Mouse (Mus musculus) myocyte (in vitro differentiated cells): ENCODE measurements around the gene Tfec. TPM values are rescaled to one million over a fixed set of nuclear protein-coding genes. Genes with fewer than 3 reads are reported as not detected.

ENCODE experiments used
- H3K27me3 ChIP-seq: one replicate; pipeline ENCODE4 v1.6.1; 2011; ENCODE audit not compliant: control insufficient read depth, insufficient read depth, insufficient read length
- H3K36me3 ChIP-seq: one replicate; pipeline ENCODE4 v1.6.1; 2011; ENCODE audit not compliant: control insufficient read depth, insufficient read depth
- H3K4me2 ChIP-seq: one replicate; pipeline ENCODE4 v1.6.1; 2011; ENCODE audit warnings: low read depth, control low read depth
- H3K4me3 ChIP-seq: one replicate; pipeline ENCODE4 v1.5.1; 2011; ENCODE audit warnings: mild to moderate bottlenecking, control low read depth, moderate library complexity
- H3K79me2 ChIP-seq: one replicate; pipeline ENCODE4 v1.6.1; 2011; ENCODE audit not compliant: control insufficient read depth, insufficient read depth
- H3ac ChIP-seq: one replicate; pipeline ENCODE4 v1.6.1; 2011; ENCODE audit not compliant: control insufficient read depth, insufficient read length
- CEBPB ChIP-seq: IDR thresholded peaks from 2 replicates; pipeline ENCODE4 v1.6.1; 2011; ENCODE audit warnings: mild to moderate bottlenecking, moderate library complexity; ENCODE audit not compliant: poor library complexity, insufficient read depth, severe bottlenecking
- E2F4 ChIP-seq: IDR thresholded peaks from one replicate; pipeline ENCODE4 v1.6.1; 2011; ENCODE audit warnings: mild to moderate bottlenecking, control low read depth, moderate library complexity; ENCODE audit not compliant: insufficient read depth
- MAX ChIP-seq: IDR thresholded peaks from one replicate; pipeline ENCODE4 v1.6.1; 2011; ENCODE audit warnings: low read depth, mild to moderate bottlenecking, control low read depth
- MYOD1 ChIP-seq, 3 experiments: IDR thresholded peaks; one replicate each; pipeline ENCODE4 v1.6.1; 2011; ENCODE audit warnings: control low read depth in 2 of 3, low read depth in 2 of 3, mild to moderate bottlenecking in 2 of 3, moderate library complexity in 1 of 3; ENCODE audit not compliant: insufficient read length in 2 of 3, control insufficient read depth in 1 of 3
- MYOG ChIP-seq, 3 experiments: IDR thresholded peaks; one replicate each; pipeline ENCODE4 v1.6.1; 2011; ENCODE audit warnings: control low read depth in 2 of 3, low read depth in 2 of 3, mild to moderate bottlenecking in 2 of 3; ENCODE audit not compliant: insufficient read length in 2 of 3, control insufficient read depth in 1 of 3, insufficient read depth in 1 of 3
- POLR2A ChIP-seq: IDR thresholded peaks from one replicate; pipeline ENCODE4 v1.6.1; 2011; ENCODE audit warnings: low read depth, mild to moderate bottlenecking, control low read depth, moderate library complexity; ENCODE audit not compliant: insufficient read length
- POLR2AphosphoS2 ChIP-seq: IDR thresholded peaks from one replicate; pipeline ENCODE4 v1.6.1; 2011; ENCODE audit warnings: low read depth, control low read depth; ENCODE audit not compliant: insufficient read length
- REST ChIP-seq: IDR thresholded peaks from one replicate; pipeline ENCODE4 v1.6.1; 2011; ENCODE audit warnings: mild to moderate bottlenecking, control low read depth, moderate library complexity; ENCODE audit not compliant: insufficient read depth, insufficient read length
- SRF ChIP-seq: IDR thresholded peaks from one replicate; pipeline ENCODE4 v1.6.1; 2011; ENCODE audit warnings: low read depth; ENCODE audit not compliant: control insufficient read depth, insufficient read length
- TCF12 ChIP-seq: IDR thresholded peaks from one replicate; pipeline ENCODE4 v1.6.1; 2011; ENCODE audit warnings: mild to moderate bottlenecking, control low read depth; ENCODE audit not compliant: poor library complexity, insufficient read depth, severe bottlenecking
- TCF3 ChIP-seq: IDR thresholded peaks from one replicate; pipeline ENCODE4 v1.6.1; 2011; ENCODE audit warnings: low read depth, control low read depth; ENCODE audit not compliant: insufficient read length
- USF1 ChIP-seq: IDR thresholded peaks from one replicate; pipeline ENCODE4 v1.6.1; 2011; ENCODE audit warnings: low read depth, mild to moderate bottlenecking, control low read depth, moderate library complexity
- polyA plus RNA-seq: library from polyadenylated mRNA; unstranded; fragments of >200 nt; fragmentation: generic; extraction: Trizol; gene quantifications from one replicate; pipeline ENCODE4 v1.2.1, GENCODE M21; 2012; ENCODE audit warnings: missing spikeins

The Tfec gene
- polyA plus RNA-seq, result not detected

- TF ChIP-seq POLR2A, result no peak
- no peak for TF ChIP-seq SRF
- TF ChIP-seq MYOD1 (IDR thresholded peaks at IDR 0.05; ENCODE audit: control insufficient read depth in 1 of 3, insufficient read length in 2 of 3, low read depth in 2 of 3), result no peak
- no peak for TF ChIP-seq TCF12
- TF ChIP-seq MYOG (IDR thresholded peaks at IDR 0.05; ENCODE audit: control insufficient read depth in 1 of 3, insufficient read depth in 1 of 3, insufficient read length in 2 of 3, low read depth in 2 of 3), result no peak
- TF ChIP-seq REST, result no peak
- TF ChIP-seq MAX, result no peak
- no peak for TF ChIP-seq E2F4
- no peak for TF ChIP-seq POLR2AphosphoS2
- no peak for TF ChIP-seq TCF3
- TF ChIP-seq CEBPB, result no peak
- TF ChIP-seq USF1, result no peak
- H3ac ChIP-seq, result no peak within 1 kb of the TSS
- no peak within 1 kb of the TSS for H3K4me2 ChIP-seq
- no peaks in the 10 kb centered on the region for H3K79me2 ChIP-seq
- no peaks in the 10 kb centered on the region for H3K36me3 ChIP-seq
- no peaks in the 10 kb centered on the region for H3K27me3 ChIP-seq
- H3K4me3 ChIP-seq, result no peak within 1 kb of the TSS
These were observed at the start of gene Tfec for GRCm38 (mm10) chr6:16898251-16898862. Gene Tfec (minus strand): TSS chr6:16898441.

- no peaks in the 10 kb centered on the region for H3K36me3 ChIP-seq
- H3K79me2 ChIP-seq, result no peaks in the 10 kb centered on the region
- no peak overlapping the region for H3K4me2 ChIP-seq
- H3K4me3 ChIP-seq, result no peak overlapping the region
- H3K27me3 ChIP-seq, result no peaks in the 10 kb centered on the region
- TF ChIP-seq USF1 (no peak), MAX (no peak), MYOD1 (IDR thresholded peaks at IDR 0.05; ENCODE audit: control insufficient read depth in 1 of 3, insufficient read length in 2 of 3, low read depth in 2 of 3) (no peak), MYOG (IDR thresholded peaks at IDR 0.05; ENCODE audit: control insufficient read depth in 1 of 3, insufficient read depth in 1 of 3, insufficient read length in 2 of 3, low read depth in 2 of 3) (no peak), POLR2A (no peak), E2F4 (no peak), SRF (no peak), REST (no peak), TCF12 (no peak)
- H3ac ChIP-seq, result no peak overlapping the region
These were observed 49.6 kb upstream of the Tfec start for GRCm38 (mm10) chr6:16947837-16948236.

GRCm38 (mm10) chr6:16943513-16943912 is 45.3 kb upstream of the Tfec start:
- Histone ChIP-seq H3K4me2 (no peak overlapping the region), H3ac (no peak overlapping the region), H3K27me3 (no peaks in the 10 kb centered on the region), H3K36me3 (no peaks in the 10 kb centered on the region), H3K79me2 (no peaks in the 10 kb centered on the region), H3K4me3 (no peak overlapping the region)
- TF ChIP-seq POLR2AphosphoS2 (no peak), USF1 (no peak), MYOD1 (IDR thresholded peaks at IDR 0.05; ENCODE audit: control insufficient read depth in 1 of 3, insufficient read length in 2 of 3, low read depth in 2 of 3) (no peak), E2F4 (no peak), TCF3 (no peak), POLR2A (no peak), SRF (no peak), CEBPB (no peak), MYOG (IDR thresholded peaks at IDR 0.05; ENCODE audit: control insufficient read depth in 1 of 3, insufficient read depth in 1 of 3, insufficient read length in 2 of 3, low read depth in 2 of 3) (no peak), MAX (no peak), REST (no peak), TCF12 (no peak)

- H3K79me2 ChIP-seq, result no peaks in the 10 kb centered on the region
- H3K4me3 ChIP-seq, result no peak overlapping the region
- H3K27me3 ChIP-seq, result no peaks in the 10 kb centered on the region
These were observed 44.2 kb upstream of the Tfec start for GRCm38 (mm10) chr6:16942433-16942832.

GRCm38 (mm10) chr6:16931059-16931458 is 32.8 kb upstream of the Tfec start:
- H3ac ChIP-seq, result no peak overlapping the region
- no peaks in the 10 kb centered on the region for H3K27me3 ChIP-seq
- TF ChIP-seq MYOG (IDR thresholded peaks at IDR 0.05; ENCODE audit: control insufficient read depth in 1 of 3, insufficient read depth in 1 of 3, insufficient read length in 2 of 3, low read depth in 2 of 3), result no peak
- no peak overlapping the region for H3K4me3 ChIP-seq
- H3K79me2 ChIP-seq, result no peaks in the 10 kb centered on the region
- no peak overlapping the region for H3K4me2 ChIP-seq
- H3K36me3 ChIP-seq, result no peaks in the 10 kb centered on the region

More at GRCm38 (mm10) chr6:16942433-16942832, 44.2 kb upstream of the Tfec start:
- Histone ChIP-seq H3K4me2 (no peak overlapping the region), H3K36me3 (no peaks in the 10 kb centered on the region), H3ac (no peak overlapping the region)
- TF ChIP-seq MYOD1 (IDR thresholded peaks at IDR 0.05; ENCODE audit: control insufficient read depth in 1 of 3, insufficient read length in 2 of 3, low read depth in 2 of 3), result no peak
- TF ChIP-seq TCF3, result no peak
- TF ChIP-seq CEBPB, result no peak
